Mouse (Mus musculus): ENCODE measurements around the gene Ticrr. TPM values are rescaled to one million over a fixed set of nuclear protein-coding genes. Genes with fewer than 3 reads are reported as not detected.

Gene Ticrr
- polyA plus RNA-seq, 1 experiment from 2014 or later, result 6.3 TPM

DNA sequence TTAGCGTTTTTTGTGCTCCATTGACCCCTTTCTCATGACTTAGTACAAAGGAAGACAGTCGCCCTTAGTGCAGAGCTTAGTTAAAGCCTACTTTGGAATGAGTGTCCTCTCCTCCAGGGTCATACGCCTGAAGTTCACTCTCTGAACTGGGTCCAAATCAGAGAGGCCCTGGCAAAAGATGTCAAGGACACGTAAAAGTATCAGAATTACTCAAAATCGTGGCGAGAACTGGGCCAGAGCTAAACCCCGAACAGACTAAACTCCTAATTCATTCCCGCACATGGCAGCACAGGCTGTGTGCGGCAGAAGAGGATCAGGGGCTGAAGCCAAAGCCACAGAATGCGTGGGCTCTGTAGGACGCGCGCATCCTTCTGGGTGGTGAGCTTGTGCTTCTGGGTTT, 71.4 kb downstream of the Ticrr start:
- H3K4me3 ChIP-seq (replicated peaks), result no peak overlapping the region
- no peaks in the 10 kb centered on the region for H3K36me3 ChIP-seq (replicated peaks)
- H3K9ac ChIP-seq, result no peak overlapping the region
- no peaks in the 10 kb centered on the region for H3K4me1 ChIP-seq (replicated peaks)
- H3K27me3 ChIP-seq, result no peaks in the 10 kb centered on the region
- no peak overlapping the region for H3K4me2 ChIP-seq
- 68% methylated on average over 13 of the region's 13 CpGs for WGBS (ENCODE audit: insufficient replicate concordance)
- H3K27ac ChIP-seq (replicated peaks), result no peak overlapping the region
- ATAC-seq (ENCODE audit: insufficient read depth), result no peak
- H3K9me3 ChIP-seq (replicated peaks), result no peaks in the 10 kb centered on the region

DNA sequence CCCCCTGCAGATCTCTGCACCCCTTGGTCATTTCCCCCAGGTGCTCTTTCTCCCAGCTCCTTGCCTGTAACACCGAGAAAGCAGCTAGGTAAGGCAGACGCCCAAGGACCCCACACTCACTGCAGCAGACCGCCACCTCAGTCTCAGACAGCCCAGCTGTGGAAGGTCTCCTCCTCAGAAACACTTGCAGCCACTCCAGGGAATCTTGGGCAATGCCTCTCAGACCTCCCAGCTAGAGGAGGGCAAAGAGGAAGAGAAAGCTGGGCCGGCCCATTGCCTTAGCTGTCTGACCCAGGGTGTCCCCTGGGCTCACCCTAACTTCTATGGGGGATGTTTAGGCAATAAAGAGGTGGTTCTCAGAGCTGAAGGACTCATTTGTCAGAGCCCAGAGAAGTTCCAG, 72.6 kb downstream of the Ticrr start, which contains the start of gene Plin1:
Gene Plin1, minus strand, starts transcription at position 282 of the 400 bp plus-strand sequence.
- Histone ChIP-seq H3K4me3 (replicated peaks) (no peak within 1 kb of the TSS), H3K36me3 (replicated peaks) (no peaks in the 10 kb centered on the region), H3K27me3 (no peaks in the 10 kb centered on the region), H3K9me3 (replicated peaks) (no peaks in the 10 kb centered on the region), H3K4me2 (no peak within 1 kb of the TSS), H3K4me1 (replicated peaks) (no peaks in the 10 kb centered on the region), H3K9ac (no peak within 1 kb of the TSS), H3K27ac (replicated peaks) (no peak within 1 kb of the TSS)
- ATAC-seq (ENCODE audit: insufficient read depth), result no peak
- WGBS (ENCODE audit: insufficient replicate concordance), result 48% methylated on average over 4 of the region's 4 CpGs

DNA sequence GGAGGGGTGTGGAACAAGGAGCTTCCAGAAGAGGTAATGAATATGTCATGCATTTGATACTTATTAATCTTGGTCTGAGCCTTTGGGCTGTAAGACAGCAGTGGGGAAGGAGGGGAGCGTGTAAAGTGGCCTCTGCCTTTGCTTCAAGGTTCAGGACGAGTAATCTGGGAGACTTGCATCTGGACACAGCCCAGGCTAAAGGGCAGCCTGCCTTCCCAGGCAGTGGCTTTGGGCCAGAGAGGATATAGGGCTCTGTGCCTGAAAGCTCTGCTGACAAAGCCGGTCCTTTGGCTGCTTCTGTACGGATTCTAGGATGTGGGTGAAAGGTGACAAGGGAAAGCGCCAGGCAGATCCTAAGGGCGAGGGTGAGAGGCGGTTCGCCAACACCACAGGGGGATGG, 74.6 kb downstream of the Ticrr start:
- no peaks in the 10 kb centered on the region for H3K9me3 ChIP-seq (replicated peaks)
- no peak overlapping the region for H3K4me3 ChIP-seq (replicated peaks)
- no peaks in the 10 kb centered on the region for H3K27me3 ChIP-seq
- no peak overlapping the region for H3K27ac ChIP-seq (replicated peaks)
- 71% methylated on average over 8 of the region's 8 CpGs for WGBS (ENCODE audit: insufficient replicate concordance)
- H3K4me2 ChIP-seq, result no peak overlapping the region
- H3K4me1 ChIP-seq (replicated peaks), result no peaks in the 10 kb centered on the region
- no peaks in the 10 kb centered on the region for H3K36me3 ChIP-seq (replicated peaks)
- H3K9ac ChIP-seq, result no peak overlapping the region
- ATAC-seq (ENCODE audit: insufficient read depth), result no peak

DNA sequence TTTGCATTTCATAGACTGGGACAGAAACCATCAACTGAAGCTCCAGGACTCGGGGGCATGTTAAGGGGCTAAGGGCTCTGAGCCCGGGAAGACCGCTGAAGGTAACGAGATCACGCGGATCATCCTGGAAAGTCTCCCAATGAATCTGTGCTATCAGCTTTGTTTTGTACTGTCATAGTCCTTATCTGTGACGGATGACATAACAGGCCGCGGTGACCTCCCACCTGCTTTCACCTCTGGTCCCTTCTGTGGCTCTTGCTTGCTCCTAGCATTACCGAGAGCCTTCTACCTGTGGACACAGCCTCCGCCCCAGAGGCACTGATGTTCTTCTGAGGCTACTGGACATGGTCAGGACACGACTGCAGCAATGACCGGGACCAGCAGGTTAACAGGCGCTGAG, 76.5 kb downstream of the Ticrr start:
- Histone ChIP-seq H3K9ac (no peak overlapping the region), H3K27ac (replicated peaks) (no peak overlapping the region), H3K4me1 (replicated peaks) (no peaks in the 10 kb centered on the region), H3K27me3 (no peaks in the 10 kb centered on the region), H3K9me3 (replicated peaks) (no peaks in the 10 kb centered on the region), H3K4me3 (replicated peaks) (no peak overlapping the region), H3K36me3 (replicated peaks) (no peaks in the 10 kb centered on the region), H3K4me2 (no peak overlapping the region)
- ATAC-seq (ENCODE audit: insufficient read depth), result no peak
- WGBS (ENCODE audit: insufficient replicate concordance), result 73% methylated on average over 14 of the region's 14 CpGs

DNA sequence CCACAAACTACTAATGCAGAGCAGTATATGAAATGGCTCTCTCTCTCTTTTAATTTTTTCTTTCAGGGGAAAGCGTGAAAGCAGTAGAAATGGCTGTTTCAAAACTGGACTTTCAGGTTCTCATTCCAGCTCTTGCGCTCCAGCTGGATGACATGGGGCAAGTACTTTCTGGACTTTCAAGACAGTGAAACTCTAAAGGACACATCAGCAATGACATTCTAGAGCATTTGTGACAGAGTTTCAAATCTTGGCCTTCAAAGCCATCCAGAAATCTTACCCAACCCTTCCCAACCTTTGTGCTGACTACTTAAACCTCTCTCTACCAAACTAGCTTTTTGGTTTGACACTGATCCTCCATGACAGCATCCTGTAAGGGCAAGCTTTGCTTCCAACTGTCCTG, 78.9 kb downstream of the Ticrr start:
- WGBS (ENCODE audit: insufficient replicate concordance), result 78% methylated on average over 2 of the region's 2 CpGs
- Histone ChIP-seq H3K27ac (replicated peaks) (no peak overlapping the region), H3K4me2 (no peak overlapping the region), H3K4me3 (replicated peaks) (no peak overlapping the region), H3K9ac (no peak overlapping the region), H3K27me3 (no peaks in the 10 kb centered on the region), H3K9me3 (replicated peaks) (no peaks in the 10 kb centered on the region), H3K4me1 (replicated peaks) (peaks cover 13% of the 10 kb centered on the region), H3K36me3 (replicated peaks) (no peaks in the 10 kb centered on the region)
- no peak for ATAC-seq (ENCODE audit: insufficient read depth)

DNA sequence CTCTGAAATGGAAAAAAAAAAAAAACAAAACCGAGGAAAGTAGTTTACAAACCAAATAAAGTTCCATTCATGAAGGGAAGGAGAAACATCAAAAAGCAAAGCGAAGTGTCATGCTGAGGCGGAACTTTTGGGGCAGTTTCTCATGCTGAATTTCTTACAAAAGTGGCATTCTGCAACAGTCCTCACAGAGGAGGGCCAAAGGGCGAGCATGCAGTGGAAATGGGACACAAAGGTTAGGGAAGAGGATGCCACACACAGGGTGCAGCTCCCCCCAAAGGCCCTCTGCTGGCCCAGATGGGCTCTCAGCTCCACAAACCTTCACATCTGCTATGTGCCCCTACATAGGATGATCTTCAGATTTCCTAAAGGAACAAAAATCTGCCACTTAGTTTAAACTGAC, 80.3 kb downstream of the Ticrr start:
- H3K9me3 ChIP-seq (replicated peaks), result no peaks in the 10 kb centered on the region
- no peak overlapping the region for H3K4me2 ChIP-seq
- no peak overlapping the region for H3K27ac ChIP-seq (replicated peaks)
- no peak for ATAC-seq (ENCODE audit: insufficient read depth)
- H3K36me3 ChIP-seq (replicated peaks), result no peaks in the 10 kb centered on the region
- H3K4me1 ChIP-seq (replicated peaks), result peaks cover 13% of the 10 kb centered on the region
- H3K27me3 ChIP-seq, result no peaks in the 10 kb centered on the region
- H3K4me3 ChIP-seq (replicated peaks), result no peak overlapping the region
- 61% methylated on average over 4 of the region's 4 CpGs for WGBS (ENCODE audit: insufficient replicate concordance)
- no peak overlapping the region for H3K9ac ChIP-seq

DNA sequence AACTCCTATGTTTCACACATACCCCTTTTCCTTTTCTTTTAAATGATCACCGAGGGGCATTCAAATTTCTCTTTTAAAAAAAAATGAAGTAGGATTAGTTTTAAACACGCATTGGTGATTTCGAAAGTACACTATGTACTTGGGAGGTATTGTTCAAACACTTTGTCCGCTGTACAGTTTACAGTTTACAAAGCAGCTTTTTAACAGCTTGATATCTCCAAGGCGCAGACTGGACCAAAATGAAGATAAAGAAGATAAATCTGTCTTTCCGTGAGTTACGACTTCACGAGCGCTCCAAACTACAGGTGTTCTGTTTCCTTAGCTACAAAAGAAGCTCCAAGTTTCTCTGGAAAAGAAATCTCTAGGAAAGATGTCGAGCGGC, 82.3 kb downstream of the Ticrr start:
- WGBS (ENCODE audit: insufficient replicate concordance), result 10% methylated on average over 11 of the region's 11 CpGs
- Histone ChIP-seq H3K27me3 (no peaks in the 10 kb centered on the region), H3K4me1 (replicated peaks) (peaks cover 13% of the 10 kb centered on the region), H3K9ac (peak overlapping the region; percentile 30; the same call in 1 of the 2 replicates), H3K4me3 (replicated peaks) (peak overlapping the region; percentile 64), H3K9me3 (replicated peaks) (no peaks in the 10 kb centered on the region), H3K36me3 (replicated peaks) (no peaks in the 10 kb centered on the region), H3K27ac (replicated peaks) (no peak overlapping the region), H3K4me2 (peak overlapping the region; percentile 89)
- ATAC-seq (ENCODE audit: insufficient read depth), result no peak

DNA sequence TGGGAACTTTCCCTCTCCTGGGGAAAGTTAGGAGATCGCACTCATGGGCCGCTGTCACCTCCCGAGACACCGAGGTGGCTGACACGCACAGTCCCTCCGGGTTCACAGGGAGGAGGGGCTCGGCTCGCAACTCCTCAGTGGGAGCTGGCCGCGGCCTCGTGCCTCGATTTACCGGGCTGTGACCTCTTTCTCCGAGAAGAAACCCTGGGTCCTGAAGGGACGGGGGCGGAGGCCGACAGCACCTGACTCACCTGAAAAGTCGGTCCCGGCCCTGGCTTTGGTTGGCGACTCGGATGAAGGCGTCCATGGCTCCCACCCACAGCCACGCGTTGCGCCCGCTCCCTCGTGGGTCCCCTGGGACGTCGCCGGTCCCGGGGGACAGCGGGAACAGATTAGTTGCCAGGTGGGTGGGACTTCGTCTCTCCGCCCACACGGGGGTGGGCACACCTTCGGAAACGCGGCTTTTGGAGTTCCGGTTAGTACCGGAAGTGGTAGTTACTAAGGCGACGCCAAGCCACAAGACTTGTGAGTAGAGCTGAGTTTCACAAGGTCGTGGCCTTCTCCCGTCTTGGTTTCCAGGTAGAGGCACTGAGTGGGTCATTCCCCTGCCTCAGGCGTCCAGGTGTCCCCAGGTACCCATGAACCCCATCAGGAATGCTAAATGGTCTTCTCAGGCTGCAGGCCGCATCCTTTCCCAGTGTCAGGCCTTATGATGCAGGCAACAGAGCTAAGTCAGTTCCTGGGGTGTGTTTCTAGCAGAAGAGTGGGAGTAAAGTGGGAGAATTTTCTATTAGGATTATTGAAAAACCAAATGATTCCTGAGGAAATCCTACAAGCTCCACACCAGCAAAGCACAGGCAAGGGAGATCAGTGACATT, 82.9 kb downstream of the Ticrr start, which contains the start of the genes Pex11a and Wdr93:
Gene Pex11a, minus strand, starts transcription at position 473 of the 878 bp plus-strand sequence.
Gene Wdr93, plus strand, starts transcription at position 505 of the 878 bp plus-strand sequence.
- peak within 1 kb of the TSS; percentile 30; the same call in 1 of the 2 replicates for H3K9ac ChIP-seq
- H3K27ac ChIP-seq (replicated peaks), result no peak within 1 kb of the TSS
- peak within 1 kb of the TSS; percentile 64 for H3K4me3 ChIP-seq (replicated peaks)
- peaks cover 13% of the 10 kb centered on the region for H3K4me1 ChIP-seq (replicated peaks)
- H3K4me2 ChIP-seq, result peak within 1 kb of the TSS; percentile 89
- ATAC-seq (ENCODE audit: insufficient read depth), result peak; percentile 44; the same call in 1 of the 2 replicates
- 2% methylated on average over 46 of the region's 46 CpGs for WGBS (ENCODE audit: insufficient replicate concordance)
- no peaks in the 10 kb centered on the region for H3K9me3 ChIP-seq (replicated peaks)
- H3K27me3 ChIP-seq, result no peaks in the 10 kb centered on the region
- no peaks in the 10 kb centered on the region for H3K36me3 ChIP-seq (replicated peaks)

DNA sequence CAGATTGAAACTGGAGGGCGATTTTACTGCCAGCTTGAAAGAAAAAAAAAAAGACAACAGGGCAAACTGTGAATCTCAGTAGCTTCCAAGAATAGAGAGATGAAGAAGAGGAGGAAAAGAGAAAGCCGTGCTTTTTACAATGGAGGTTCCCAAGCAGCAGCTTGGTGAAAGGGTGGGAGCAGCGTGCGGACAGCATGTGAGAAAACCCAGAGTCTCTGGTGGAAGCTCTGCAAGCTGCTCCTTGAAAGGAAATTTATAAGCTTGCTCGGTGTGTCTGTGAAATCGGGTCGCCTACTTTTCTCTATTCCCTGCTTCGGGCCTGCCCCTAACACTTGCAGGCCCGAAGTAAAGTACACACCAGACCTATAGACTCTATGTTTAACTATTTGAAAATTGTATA, 84.1 kb downstream of the Ticrr start:
- no peak for ATAC-seq (ENCODE audit: insufficient read depth)
- WGBS (ENCODE audit: insufficient replicate concordance), result 69% methylated on average over 9 of the region's 9 CpGs
- no peak overlapping the region for H3K9ac ChIP-seq

DNA sequence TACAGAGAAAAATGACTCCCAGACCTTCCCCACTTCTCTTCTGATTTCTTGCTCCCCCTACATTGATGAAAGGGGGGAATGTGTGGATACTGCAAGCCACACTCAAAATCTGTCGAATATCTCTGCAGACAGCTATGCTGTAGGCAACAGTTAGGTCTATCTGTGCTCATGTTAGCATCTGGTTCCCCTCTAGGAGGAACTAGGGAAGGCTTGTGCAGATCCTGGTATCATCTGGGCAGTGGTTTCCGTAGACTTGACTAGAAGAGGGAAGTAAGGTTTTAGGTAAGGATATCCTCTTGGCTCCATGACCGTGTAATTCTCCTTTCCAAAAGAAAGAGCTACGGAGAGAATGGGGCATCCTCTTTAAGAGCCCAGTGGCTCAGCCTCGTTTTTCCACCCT, 84.6 kb downstream of the Ticrr start:
- peaks cover 13% of the 10 kb centered on the region for H3K4me1 ChIP-seq (replicated peaks)
- H3K9me3 ChIP-seq (replicated peaks), result no peaks in the 10 kb centered on the region
- H3K9ac ChIP-seq, result no peak overlapping the region
- no peak overlapping the region for H3K27ac ChIP-seq (replicated peaks)
- no peaks in the 10 kb centered on the region for H3K36me3 ChIP-seq (replicated peaks)
- H3K27me3 ChIP-seq, result no peaks in the 10 kb centered on the region
- 28% methylated on average over 5 of the region's 5 CpGs for WGBS (ENCODE audit: insufficient replicate concordance)
- no peak overlapping the region for H3K4me3 ChIP-seq (replicated peaks)
- H3K4me2 ChIP-seq, result no peak overlapping the region
- no peak for ATAC-seq (ENCODE audit: insufficient read depth)

More for the DNA sequence above, 84.1 kb downstream of the Ticrr start:
- no peak overlapping the region for H3K4me2 ChIP-seq
- H3K4me1 ChIP-seq (replicated peaks), result peaks cover 13% of the 10 kb centered on the region
- no peak overlapping the region for H3K27ac ChIP-seq (replicated peaks)
- no peaks in the 10 kb centered on the region for H3K27me3 ChIP-seq
- no peak overlapping the region for H3K4me3 ChIP-seq (replicated peaks)
- H3K36me3 ChIP-seq (replicated peaks), result no peaks in the 10 kb centered on the region
- H3K9me3 ChIP-seq (replicated peaks), result no peaks in the 10 kb centered on the region

DNA sequence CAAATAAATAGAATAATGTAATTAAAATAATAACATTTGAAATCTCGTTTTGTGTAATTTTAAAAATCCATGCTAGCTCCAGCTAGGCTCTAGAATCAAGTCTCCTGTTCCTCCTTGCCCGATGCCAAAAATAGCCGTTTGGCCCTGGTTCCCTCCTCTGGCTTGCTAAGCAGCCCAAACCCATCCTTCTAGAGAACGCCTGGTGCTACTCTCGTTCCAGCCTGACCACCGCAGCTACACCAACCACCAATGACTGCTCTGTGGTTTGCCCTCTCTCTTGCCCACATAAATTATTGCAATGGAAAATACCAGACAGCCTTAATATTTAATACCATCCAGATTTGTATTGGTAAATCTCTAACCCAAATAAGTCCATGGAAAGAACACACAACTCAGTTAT, 87.7 kb downstream of the Ticrr start:
- H3K27ac ChIP-seq (replicated peaks), result no peak overlapping the region
- H3K27me3 ChIP-seq, result no peaks in the 10 kb centered on the region
- no peak overlapping the region for H3K9ac ChIP-seq
- no peak overlapping the region for H3K4me2 ChIP-seq
- H3K9me3 ChIP-seq (replicated peaks), result no peaks in the 10 kb centered on the region
- peaks cover 8% of the 10 kb centered on the region for H3K4me1 ChIP-seq (replicated peaks)
- no peak for ATAC-seq (ENCODE audit: insufficient read depth)
- WGBS (ENCODE audit: insufficient replicate concordance), result 43% methylated on average over 6 of the region's 6 CpGs
- no peaks in the 10 kb centered on the region for H3K36me3 ChIP-seq (replicated peaks)
- H3K4me3 ChIP-seq (replicated peaks), result no peak overlapping the region

Data from liver, embryonic 15.5 days (tissue).